Mouse (Mus musculus) ES-Bruce4 (cell line): Measurements from ENCODE around the gene Zkscan16. TPM values are rescaled to one million over a fixed set of nuclear protein-coding genes. Genes with fewer than 3 reads are reported as not detected.
A peak's percentile ranks its signal among the peaks of the same experiment; 100 is the strongest.

ENCODE experiments used
- H3K27ac ChIP-seq: 2 replicates; pipeline ENCODE4 v1.5.1; 2012; ENCODE audit warnings: low read length, inconsistent platforms; ENCODE audit not compliant: insufficient read depth
- H3K27me3 ChIP-seq: 2 replicates; pipeline ENCODE4 v1.6.1; 2012; ENCODE audit warnings: mild to moderate bottlenecking, low read length, inconsistent platforms; ENCODE audit not compliant: control insufficient read depth, poor library complexity, insufficient read depth, severe bottlenecking
- H3K36me3 ChIP-seq: 2 replicates; pipeline ENCODE4 v1.6.1; 2012; ENCODE audit warnings: inconsistent platforms, mild to moderate bottlenecking, low read length, moderate library complexity; ENCODE audit not compliant: control insufficient read depth, poor library complexity, insufficient read depth, severe bottlenecking
- H3K4me1 ChIP-seq: one replicate; pipeline ENCODE4 v1.8.1; 2011; ENCODE audit warnings: low read length; ENCODE audit not compliant: control insufficient read depth, insufficient read depth
- H3K4me3 ChIP-seq: 2 replicates; pipeline ENCODE4 v1.5.1; 2011; ENCODE audit warnings: low read depth, mild to moderate bottlenecking, low read length
- H3K9ac ChIP-seq: 2 replicates; pipeline ENCODE4 v1.6.1; 2012; ENCODE audit warnings: low read depth, mild to moderate bottlenecking, inconsistent platforms; ENCODE audit not compliant: poor library complexity, severe bottlenecking
- H3K9me3 ChIP-seq: replicated peaks from 2 replicates; pipeline ENCODE4 v1.6.1; 2012; ENCODE audit warnings: mild to moderate bottlenecking, low read length, inconsistent platforms; ENCODE audit not compliant: control insufficient read depth, poor library complexity, insufficient read depth, severe bottlenecking
- CTCF ChIP-seq: IDR thresholded peaks from one replicate; pipeline ENCODE4 v1.8.1; 2011; ENCODE audit warnings: low read depth, low read length
- EP300 ChIP-seq: IDR thresholded peaks from 2 replicates; pipeline ENCODE4 v1.6.1; 2011; ENCODE audit warnings: low read depth, low read length; ENCODE audit not compliant: insufficient read depth
- POLR2A ChIP-seq: IDR thresholded peaks from one replicate; pipeline ENCODE4 v1.8.1; 2011; ENCODE audit warnings: low read length; ENCODE audit not compliant: insufficient read depth
- polyA plus RNA-seq: library from polyadenylated mRNA; stranded (reverse); fragments of >200 nt; gene quantifications from 2 replicates; pipeline ENCODE4 v1.2.4, GENCODE M21; 2011; ENCODE audit warnings: low read depth; ENCODE audit not compliant: missing spikeins, insufficient read depth, insufficient read length

Gene Zkscan16
- polyA plus RNA-seq, 1 experiment: 0.49 TPM

DNA sequence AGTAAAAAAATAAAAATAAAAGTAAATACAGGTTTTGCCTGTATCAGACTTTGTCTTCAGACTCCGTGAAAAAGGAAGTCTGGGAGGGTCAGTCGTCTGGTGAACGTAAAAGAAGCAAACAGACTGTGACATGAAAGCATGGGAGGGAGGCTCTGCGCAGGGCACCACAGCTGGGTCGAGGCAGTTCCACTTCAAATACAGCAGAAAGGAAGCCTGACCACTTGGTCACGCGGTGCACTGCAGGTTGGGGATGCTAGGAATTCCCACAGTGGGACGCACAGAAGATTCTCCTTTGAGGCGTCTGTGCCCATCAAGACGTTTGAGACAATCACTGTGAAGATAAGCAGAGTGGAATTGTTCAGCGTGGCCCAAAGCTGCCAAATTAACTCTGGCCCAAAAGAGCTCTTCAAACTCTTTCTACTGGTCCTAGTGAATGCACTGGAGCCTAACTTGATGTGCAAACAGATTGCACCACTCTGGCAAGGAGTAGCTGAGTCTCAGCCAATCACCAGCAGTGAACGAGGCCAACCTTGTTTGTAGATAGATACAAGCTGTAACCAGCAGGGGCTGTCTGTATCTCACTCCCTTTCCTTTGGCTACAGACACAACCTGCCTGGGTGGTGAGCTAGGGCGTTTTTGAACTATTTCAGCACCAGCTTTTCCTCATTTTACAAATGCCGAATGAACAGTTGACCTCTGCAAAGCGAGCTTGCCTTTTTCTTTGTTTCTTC is 8.5 kb upstream of the Zkscan16 start:
- no peaks in the 10 kb centered on the region for H3K4me1 ChIP-seq
- no peaks in the 10 kb centered on the region for H3K36me3 ChIP-seq
- no peak overlapping the region for H3K27ac ChIP-seq
- no peaks in the 10 kb centered on the region for H3K9me3 ChIP-seq
- H3K4me3 ChIP-seq: no peak overlapping the region
- H3K27me3 ChIP-seq: no peaks in the 10 kb centered on the region
- no peak for TF ChIP-seq POLR2A
- no peak for TF ChIP-seq CTCF
- no peak for TF ChIP-seq EP300
- H3K9ac ChIP-seq: no peak overlapping the region

DNA sequence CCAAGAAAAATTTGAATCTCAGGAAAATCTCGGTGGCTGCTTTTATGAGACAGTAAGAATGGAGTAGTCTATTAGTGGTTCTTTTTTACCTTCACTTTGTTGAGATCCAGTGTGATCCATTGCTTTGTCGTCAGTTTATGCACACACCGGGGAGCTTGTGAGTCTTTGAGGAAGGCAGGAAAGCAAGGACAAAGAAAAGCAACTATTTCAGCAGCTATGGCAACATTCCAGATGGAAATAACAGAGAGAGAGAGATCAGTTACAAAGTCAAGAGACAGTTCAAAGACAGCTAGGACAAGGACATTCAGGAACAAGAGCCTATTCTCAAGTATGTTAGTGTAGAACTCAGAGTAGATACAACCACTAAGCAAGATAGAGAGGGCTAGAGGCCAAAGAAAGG is 7.6 kb upstream of the Zkscan16 start:
- Histone ChIP-seq H3K4me1 (no peaks in the 10 kb centered on the region), H3K9ac (no peak overlapping the region), H3K27me3 (no peaks in the 10 kb centered on the region), H3K36me3 (no peaks in the 10 kb centered on the region), H3K4me3 (no peak overlapping the region), H3K9me3 (no peaks in the 10 kb centered on the region), H3K27ac (no peak overlapping the region)
- TF ChIP-seq EP300 (no peak), CTCF (no peak)

DNA sequence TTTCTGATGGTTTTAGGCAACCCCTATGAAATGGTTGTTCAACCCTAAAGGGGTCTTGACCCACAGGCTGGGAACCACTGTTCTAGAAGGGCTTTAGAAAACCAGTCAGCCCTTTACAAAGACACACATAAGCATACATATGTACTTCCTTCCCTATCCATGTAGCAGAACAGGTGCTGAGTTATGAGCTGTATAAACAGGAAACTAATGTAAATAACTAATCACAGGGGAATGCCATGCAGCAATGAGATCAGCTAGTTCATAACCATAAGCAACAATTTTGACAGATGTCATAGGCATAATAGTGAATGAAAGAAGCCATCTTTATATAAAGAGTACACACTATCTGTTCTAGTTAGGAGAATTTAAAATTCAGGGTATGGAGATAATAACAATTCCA is 1.8 kb upstream of the Zkscan16 start:
- Histone ChIP-seq H3K9me3 (no peaks in the 10 kb centered on the region), H3K27ac (no peak overlapping the region), H3K27me3 (peaks cover 9% of the 10 kb centered on the region), H3K9ac (no peak overlapping the region), H3K4me1 (no peaks in the 10 kb centered on the region), H3K36me3 (no peaks in the 10 kb centered on the region), H3K4me3 (no peak overlapping the region)
- TF ChIP-seq CTCF: no peak
- TF ChIP-seq EP300: no peak
- TF ChIP-seq POLR2A: no peak

DNA sequence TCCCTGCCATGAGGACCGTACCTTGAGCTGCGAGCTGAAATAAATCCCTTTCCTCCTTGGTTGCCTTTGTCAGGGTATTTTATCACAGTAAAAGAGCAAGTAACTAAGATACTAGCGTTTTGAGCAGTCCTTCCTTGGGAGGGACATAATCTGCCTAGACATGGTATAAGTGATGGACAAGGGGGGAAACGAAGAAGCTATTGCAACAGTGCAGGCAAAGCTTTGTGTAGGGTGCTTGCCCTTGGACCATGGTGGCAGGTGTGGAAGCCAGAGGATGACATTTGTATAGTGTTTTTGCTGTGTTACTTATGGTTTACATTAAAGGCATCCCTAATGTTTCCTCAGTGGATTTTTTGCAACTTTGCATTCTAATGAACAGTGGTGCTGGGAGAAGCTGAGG is 486 bp upstream of the Zkscan16 start:
- Histone ChIP-seq H3K9ac (peak overlapping the region; percentile 6; the same call in 1 of the 2 replicates), H3K36me3 (no peaks in the 10 kb centered on the region), H3K9me3 (no peaks in the 10 kb centered on the region), H3K27me3 (peaks cover 9% of the 10 kb centered on the region), H3K27ac (no peak overlapping the region), H3K4me1 (no peaks in the 10 kb centered on the region), H3K4me3 (no peak overlapping the region)
- TF ChIP-seq EP300 (no peak), POLR2A (no peak), CTCF (no peak)

DNA sequence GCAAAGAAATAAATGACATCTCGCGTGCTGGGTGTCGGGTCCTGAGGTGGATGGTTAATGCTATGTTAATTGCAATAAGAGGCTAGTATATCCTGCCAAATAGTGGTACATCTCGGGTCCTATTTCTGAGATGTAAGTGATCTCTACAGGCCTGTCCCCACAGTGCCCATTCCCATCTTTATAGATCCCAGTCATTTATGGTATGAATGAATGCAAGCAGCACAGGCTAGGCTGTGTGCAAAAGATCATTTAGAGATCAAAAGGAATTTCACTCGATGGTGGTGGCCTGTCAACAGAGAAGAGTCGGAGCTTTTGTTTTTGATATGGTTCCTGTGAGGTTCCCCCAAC is 752 bp downstream of the Zkscan16 start:
- H3K27ac ChIP-seq: no peak overlapping the region
- no peak for TF ChIP-seq POLR2A
- TF ChIP-seq EP300: no peak
- no peak for TF ChIP-seq CTCF
- peak overlapping the region; percentile 73; the same call in 1 of the 2 replicates for H3K4me3 ChIP-seq
- no peaks in the 10 kb centered on the region for H3K4me1 ChIP-seq
- peak overlapping the region; percentile 6; the same call in 1 of the 2 replicates for H3K9ac ChIP-seq
- peaks cover 9% of the 10 kb centered on the region for H3K27me3 ChIP-seq
- H3K9me3 ChIP-seq: no peaks in the 10 kb centered on the region
- no peaks in the 10 kb centered on the region for H3K36me3 ChIP-seq

DNA sequence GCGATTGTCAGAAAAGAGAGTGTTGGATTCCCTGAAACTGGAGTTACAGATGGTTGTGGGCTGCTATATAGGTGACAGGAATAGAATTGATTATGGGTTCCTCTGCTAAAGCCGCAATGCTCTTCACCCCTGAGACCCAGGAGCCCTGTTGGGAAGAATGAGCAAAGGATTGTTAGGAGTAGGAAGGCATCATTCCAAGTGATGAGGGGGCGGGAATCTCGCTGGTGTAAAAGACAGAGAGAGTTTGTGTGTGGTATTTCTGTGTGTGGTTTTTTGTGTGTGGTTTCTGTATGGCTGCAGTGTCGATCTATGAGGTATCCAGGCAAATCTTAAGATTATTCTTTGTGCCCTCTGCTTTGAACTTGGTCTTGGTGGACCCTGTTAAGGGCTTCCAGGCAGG is 1.3 kb downstream of the Zkscan16 start:
- Histone ChIP-seq H3K27ac (no peak overlapping the region), H3K4me3 (no peak overlapping the region), H3K9me3 (no peaks in the 10 kb centered on the region), H3K4me1 (no peaks in the 10 kb centered on the region), H3K9ac (no peak overlapping the region), H3K36me3 (no peaks in the 10 kb centered on the region), H3K27me3 (peaks cover 9% of the 10 kb centered on the region)
- TF ChIP-seq POLR2A (no peak), CTCF (no peak), EP300 (no peak)
